Mouse (Mus musculus) liver, embryonic 14.5 days (tissue): ENCODE results near the gene Vmac.

ENCODE experiments used
- CTCF ChIP-seq: IDR thresholded peaks from 2 replicates; pipeline ENCODE4 v1.5.1; 2016; ENCODE audit warnings: antibody characterized with exemption, low read depth, control low read depth
- EP300 ChIP-seq: IDR thresholded peaks from 2 replicates; pipeline ENCODE4 v1.6.1; 2016; ENCODE audit warnings: antibody characterized with exemption, low read depth

- no peak for TF ChIP-seq EP300
- no peak for TF ChIP-seq CTCF
Measured at GRCm38 (mm10) chr17:56754271-56755185, 36.7 kb upstream of the Vmac start.
